Mouse (Mus musculus) kidney, adult 2 months (tissue): Measurements from ENCODE around the gene Ints4.

Experiments used
- CTCF ChIP-seq: fragments of 200-500 bp; conservative IDR thresholded peaks from 2 replicates; pipeline ENCODE4 v1.5.1; 2011; ENCODE audit warnings: low read depth, mild to moderate bottlenecking, control low read depth, low read length, moderate library complexity, mixed read lengths; ENCODE audit not compliant: insufficient read depth, insufficient read length
- POLR2A ChIP-seq: fragments of 200-500 bp; IDR thresholded peaks from one replicate; pipeline ENCODE4 v1.6.1; 2011; ENCODE audit warnings: low read depth, low read length, control low read depth

- TF ChIP-seq POLR2A: no peak
- TF ChIP-seq CTCF: no peak
These were observed 7.8 kb upstream of the Ints4 start for GRCm38 (mm10) chr7:97473001-97473400.
